Mouse (Mus musculus) urinary bladder, postnatal 10 days (tissue): Measurements from ENCODE around the gene Ablim2.

Experiments
- DNase-seq: peaks from one replicate; pipeline ENCODE4 v3.0.0; 2022; ENCODE audit warnings: low spot score

Gene Ablim2

GRCm38 (mm10) chr5:35739536-35740278 is 18.0 kb upstream of the Ablim2 start, which contains the start of gene Sh3tc1:
Sh3tc1 (minus strand) TSS chr5:35739987.
- DNase-seq: no peak

GRCm38 (mm10) chr5:35740716-35741115 is 17.0 kb upstream of the Ablim2 start:
- no peak for DNase-seq

GRCm38 (mm10) chr5:35741225-35741820 is 16.4 kb upstream of the Ablim2 start:
- no peak for DNase-seq

GRCm38 (mm10) chr5:35743238-35743951 is 14.3 kb upstream of the Ablim2 start:
- DNase-seq: no peak

GRCm38 (mm10) chr5:35743990-35744722 is 13.5 kb upstream of the Ablim2 start:
- DNase-seq: no peak

- no peak for DNase-seq
Observed at GRCm38 (mm10) chr5:35745406-35745805, 12.3 kb upstream of the Ablim2 start.

GRCm38 (mm10) chr5:35746910-35747309 is 10.8 kb upstream of the Ablim2 start:
- no peak for DNase-seq

- DNase-seq: no peak
Observed at GRCm38 (mm10) chr5:35749416-35749815, 8.3 kb upstream of the Ablim2 start.

- no peak for DNase-seq
Observed at GRCm38 (mm10) chr5:35750026-35750425, 7.7 kb upstream of the Ablim2 start.

- no peak for DNase-seq
Observed at GRCm38 (mm10) chr5:35751016-35751415, 6.7 kb upstream of the Ablim2 start.

GRCm38 (mm10) chr5:35755131-35755733 is 2.4 kb upstream of the Ablim2 start:
- no peak for DNase-seq

- no peak for DNase-seq
Observed at GRCm38 (mm10) chr5:35756020-35756419, 1.7 kb upstream of the Ablim2 start.

GRCm38 (mm10) chr5:35756997-35757638 is 562 bp upstream of the Ablim2 start:
- no peak for DNase-seq

- DNase-seq: no peak
Observed at GRCm38 (mm10) chr5:35758081-35759053, 687 bp downstream of the Ablim2 start.

GRCm38 (mm10) chr5:35761323-35761722 is 3.6 kb downstream of the Ablim2 start:
- no peak for DNase-seq

GRCm38 (mm10) chr5:35762388-35762787 is 4.7 kb downstream of the Ablim2 start:
- no peak for DNase-seq

- no peak for DNase-seq
Observed at GRCm38 (mm10) chr5:35762850-35763249, 5.2 kb downstream of the Ablim2 start.

- no peak for DNase-seq
Observed at GRCm38 (mm10) chr5:35765909-35766308, 8.2 kb downstream of the Ablim2 start.

GRCm38 (mm10) chr5:35768525-35768924 is 10.8 kb downstream of the Ablim2 start:
- no peak for DNase-seq

- DNase-seq: no peak
Observed at GRCm38 (mm10) chr5:35768997-35769396, 11.3 kb downstream of the Ablim2 start.
